Mouse (Mus musculus): ENCODE results near the gene Gtf2e1. TPM values are rescaled to one million over a fixed set of nuclear protein-coding genes. Genes with fewer than 3 reads are reported as not detected.

The Gtf2e1 gene
- total RNA-seq, 1 experiment = 54.1 TPM

- H3K27ac ChIP-seq (ENCODE audit: insufficient read depth, low read depth, low read length, poor library complexity, severe bottlenecking) = no peak overlapping the region
- in situ Hi-C loops (cut with MboI; ENCODE audit: low sequenced_read_pairs in 2 of 2, unreplicated experiment in 2 of 2) = no loop called here
- H3K4me3 ChIP-seq (ENCODE audit: insufficient read depth in 1 of 2, low read depth in 1 of 2, low read length in 2 of 2, poor library complexity in 1 of 2, severe bottlenecking in 1 of 2) = no peak overlapping the region
- no peak for TF ChIP-seq CHD2 (IDR thresholded peaks at IDR 0.05; ENCODE audit: low read depth, low read length)
- TF ChIP-seq MAFK (IDR thresholded peaks at IDR 0.05; ENCODE audit: insufficient read depth, low read depth, low read length) = no peak
- TF ChIP-seq HCFC1 (IDR thresholded peaks at IDR 0.05; ENCODE audit: borderline replicate concordance, insufficient read depth, low read length) = no peak
- no peak for TF ChIP-seq ZNF384 (IDR thresholded peaks at IDR 0.05; ENCODE audit: low read depth, low read length)
- TF ChIP-seq ZC3H11A (IDR thresholded peaks at IDR 0.05; ENCODE audit: borderline replicate concordance, low read depth, low read length) = no peak
- H3K36me3 ChIP-seq (ENCODE audit: control insufficient read depth, insufficient read depth, low read length, poor library complexity, severe bottlenecking) = peaks cover 14% of the 10 kb centered on the region
- H3K4me1 ChIP-seq (ENCODE audit: control insufficient read depth in 2 of 2, insufficient read depth in 2 of 2, low read length in 2 of 2, poor library complexity in 1 of 2) = no peaks in the 10 kb centered on the region
- H3K9ac ChIP-seq (ENCODE audit: insufficient read depth, low read depth, low read length, poor library complexity, severe bottlenecking) = no peak overlapping the region
- DNase-seq (ENCODE audit: low read depth, low spot score) = no peak
- H3K9me3 ChIP-seq (ENCODE audit: control insufficient read depth, insufficient read depth, low read depth, low read length) = no peaks in the 10 kb centered on the region
These were observed 32.8 kb downstream of the Gtf2e1 start for GRCm38 (mm10) chr16:37506751-37507150.

GRCm38 (mm10) chr16:37504517-37504916 is 35.1 kb downstream of the Gtf2e1 start:
- DNase-seq (ENCODE audit: low read depth, low spot score) = no peak
- TF ChIP-seq ZC3H11A (IDR thresholded peaks at IDR 0.05; ENCODE audit: borderline replicate concordance, low read depth, low read length) = no peak
- no peak for TF ChIP-seq HCFC1 (IDR thresholded peaks at IDR 0.05; ENCODE audit: borderline replicate concordance, insufficient read depth, low read length)
- in situ Hi-C loops (cut with MboI; ENCODE audit: low sequenced_read_pairs in 2 of 2, unreplicated experiment in 2 of 2) = no loop called here

GRCm38 (mm10) chr16:37498581-37498980 is 41.0 kb downstream of the Gtf2e1 start:
- in situ Hi-C loops (cut with MboI; ENCODE audit: low sequenced_read_pairs in 2 of 2, unreplicated experiment in 2 of 2) = no loop called here
- TF ChIP-seq ZC3H11A (IDR thresholded peaks at IDR 0.05; ENCODE audit: borderline replicate concordance, low read depth, low read length) = no peak
- TF ChIP-seq ZNF384 (IDR thresholded peaks at IDR 0.05; ENCODE audit: low read depth, low read length) = no peak
- no peak for TF ChIP-seq HCFC1 (IDR thresholded peaks at IDR 0.05; ENCODE audit: borderline replicate concordance, insufficient read depth, low read length)
- no peak for TF ChIP-seq CHD2 (IDR thresholded peaks at IDR 0.05; ENCODE audit: low read depth, low read length)
- no peak for TF ChIP-seq MAFK (IDR thresholded peaks at IDR 0.05; ENCODE audit: insufficient read depth, low read depth, low read length)
- Histone ChIP-seq H3K9me3 (ENCODE audit: control insufficient read depth, insufficient read depth, low read depth, low read length) (no peaks in the 10 kb centered on the region), H3K4me1 (ENCODE audit: control insufficient read depth in 2 of 2, insufficient read depth in 2 of 2, low read length in 2 of 2, poor library complexity in 1 of 2) (no peaks in the 10 kb centered on the region), H3K4me3 (ENCODE audit: insufficient read depth in 1 of 2, low read depth in 1 of 2, low read length in 2 of 2, poor library complexity in 1 of 2, severe bottlenecking in 1 of 2) (no peak overlapping the region), H3K36me3 (ENCODE audit: control insufficient read depth, insufficient read depth, low read length, poor library complexity, severe bottlenecking) (no peaks in the 10 kb centered on the region), H3K27ac (ENCODE audit: insufficient read depth, low read depth, low read length, poor library complexity, severe bottlenecking) (no peak overlapping the region), H3K9ac (ENCODE audit: insufficient read depth, low read depth, low read length, poor library complexity, severe bottlenecking) (no peak overlapping the region)
- no peak for DNase-seq (ENCODE audit: low read depth, low spot score)

More at GRCm38 (mm10) chr16:37504517-37504916, 35.1 kb downstream of the Gtf2e1 start:
- Histone ChIP-seq H3K4me1 (ENCODE audit: control insufficient read depth in 2 of 2, insufficient read depth in 2 of 2, low read length in 2 of 2, poor library complexity in 1 of 2) (no peaks in the 10 kb centered on the region), H3K9me3 (ENCODE audit: control insufficient read depth, insufficient read depth, low read depth, low read length) (no peaks in the 10 kb centered on the region), H3K9ac (ENCODE audit: insufficient read depth, low read depth, low read length, poor library complexity, severe bottlenecking) (no peak overlapping the region), H3K36me3 (ENCODE audit: control insufficient read depth, insufficient read depth, low read length, poor library complexity, severe bottlenecking) (peaks cover 2% of the 10 kb centered on the region; the same call in 1 of the 2 replicates), H3K4me3 (ENCODE audit: insufficient read depth in 1 of 2, low read depth in 1 of 2, low read length in 2 of 2, poor library complexity in 1 of 2, severe bottlenecking in 1 of 2) (no peak overlapping the region), H3K27ac (ENCODE audit: insufficient read depth, low read depth, low read length, poor library complexity, severe bottlenecking) (no peak overlapping the region)

GRCm38 (mm10) chr16:37495017-37495416 is 44.6 kb downstream of the Gtf2e1 start:
- H3K9ac ChIP-seq (ENCODE audit: insufficient read depth, low read depth, low read length, poor library complexity, severe bottlenecking) = no peak overlapping the region
- no peak overlapping the region for H3K27ac ChIP-seq (ENCODE audit: insufficient read depth, low read depth, low read length, poor library complexity, severe bottlenecking)
- TF ChIP-seq CHD2 (IDR thresholded peaks at IDR 0.05; ENCODE audit: low read depth, low read length) = no peak
- H3K4me3 ChIP-seq (ENCODE audit: insufficient read depth in 1 of 2, low read depth in 1 of 2, low read length in 2 of 2, poor library complexity in 1 of 2, severe bottlenecking in 1 of 2) = no peak overlapping the region
- H3K9me3 ChIP-seq (ENCODE audit: control insufficient read depth, insufficient read depth, low read depth, low read length) = no peaks in the 10 kb centered on the region
- no peaks in the 10 kb centered on the region for H3K4me1 ChIP-seq (ENCODE audit: control insufficient read depth in 2 of 2, insufficient read depth in 2 of 2, low read length in 2 of 2, poor library complexity in 1 of 2)
- no peaks in the 10 kb centered on the region for H3K36me3 ChIP-seq (ENCODE audit: control insufficient read depth, insufficient read depth, low read length, poor library complexity, severe bottlenecking)
- in situ Hi-C loops (cut with MboI; ENCODE audit: low sequenced_read_pairs in 2 of 2, unreplicated experiment in 2 of 2) = no loop called here
- no peak for DNase-seq (ENCODE audit: low read depth, low spot score)

- Histone ChIP-seq H3K27ac (ENCODE audit: insufficient read depth, low read depth, low read length, poor library complexity, severe bottlenecking) (no peak overlapping the region), H3K9me3 (ENCODE audit: control insufficient read depth, insufficient read depth, low read depth, low read length) (no peaks in the 10 kb centered on the region), H3K4me3 (ENCODE audit: insufficient read depth in 1 of 2, low read depth in 1 of 2, low read length in 2 of 2, poor library complexity in 1 of 2, severe bottlenecking in 1 of 2) (no peak overlapping the region), H3K9ac (ENCODE audit: insufficient read depth, low read depth, low read length, poor library complexity, severe bottlenecking) (no peak overlapping the region), H3K36me3 (ENCODE audit: control insufficient read depth, insufficient read depth, low read length, poor library complexity, severe bottlenecking) (no peaks in the 10 kb centered on the region), H3K4me1 (ENCODE audit: control insufficient read depth in 2 of 2, insufficient read depth in 2 of 2, low read length in 2 of 2, poor library complexity in 1 of 2) (no peaks in the 10 kb centered on the region)
- TF ChIP-seq MAFK (IDR thresholded peaks at IDR 0.05; ENCODE audit: insufficient read depth, low read depth, low read length) (no peak), ZC3H11A (IDR thresholded peaks at IDR 0.05; ENCODE audit: borderline replicate concordance, low read depth, low read length) (no peak), HCFC1 (IDR thresholded peaks at IDR 0.05; ENCODE audit: borderline replicate concordance, insufficient read depth, low read length) (no peak)
- DNase-seq (ENCODE audit: low read depth, low spot score) = no peak
- in situ Hi-C loops (cut with MboI; ENCODE audit: low sequenced_read_pairs in 2 of 2, unreplicated experiment in 2 of 2) = no loop called here
These were observed 52.6 kb downstream of the Gtf2e1 start for GRCm38 (mm10) chr16:37486826-37487612.

Measured in ES-E14 (cell line).